ENCODE assay signal across 27 mouse cellular contexts in genomic region chr5:30609918-30610645, GRCm38 (mm10). TPM values are rescaled to one million over a fixed set of nuclear protein-coding genes. Genes with fewer than 3 reads are reported as not detected.
"Had no signal": no experiment of that assay in that cellular context is flagged by ENCODE, and none has a peak within 500 bp of the region (broad histone marks: within the 10 kb centered on the region; RNA-seq: fewer than 3 reads in every experiment).

No protein-coding gene starts in this region.

- H3K36me3 ChIP-seq: heart, embryonic 12.5 days; heart, embryonic 15.5 days; hindbrain, embryonic 10.5 days; hindbrain, embryonic 12.5 days; intestine, embryonic 15.5 days; limb, embryonic 10.5 days; limb, embryonic 12.5 days; liver, embryonic 13.5 days; liver, embryonic 15.5 days had no signal

- H3K4me2 ChIP-seq: heart, embryonic 12.5 days; heart, embryonic 15.5 days; hindbrain, embryonic 12.5 days; hindbrain, embryonic 14.5 days; intestine, embryonic 15.5 days; limb, embryonic 12.5 days; liver, embryonic 13.5 days; liver, embryonic 15.5 days had no signal

- ATAC-seq: hindbrain, embryonic 16.5 days; inflammation-experienced regulatory T-cells, adult 6 months; intestine, embryonic 15.5 days; intestine, postnatal 0 days had no signal

- H3K9ac ChIP-seq: heart, embryonic 12.5 days; heart, embryonic 15.5 days; hindbrain, embryonic 12.5 days; hindbrain, embryonic 14.5 days; intestine, embryonic 15.5 days; limb, embryonic 12.5 days; liver, embryonic 13.5 days; liver, embryonic 15.5 days had no signal

- H3K27me3 ChIP-seq: heart, embryonic 12.5 days; heart, embryonic 15.5 days; intestine, embryonic 15.5 days; liver, embryonic 15.5 days had no signal

- H3K4me3 ChIP-seq: gastrocnemius, adult 2 months; heart, embryonic 12.5 days; heart, embryonic 15.5 days; hindbrain, embryonic 10.5 days; hindbrain, embryonic 12.5 days; intestine, embryonic 15.5 days; layer of hippocampus, adult 2 months; left cerebral cortex, adult 2 months; limb, embryonic 10.5 days; limb, embryonic 12.5 days; liver, embryonic 13.5 days; liver, embryonic 15.5 days had no signal

- H3K27ac ChIP-seq: gastrocnemius, adult 2 months; hindbrain, embryonic 10.5 days; hindbrain, embryonic 12.5 days; hindbrain, embryonic 14.5 days; intestine, embryonic 15.5 days; layer of hippocampus, adult 2 months; left cerebral cortex, adult 2 months; limb, embryonic 10.5 days; limb, embryonic 12.5 days; liver, embryonic 13.5 days; liver, embryonic 15.5 days had no signal

- DNase-seq: gastrocnemius, adult 2 months; gastrocnemius, postnatal 10 days; gastrocnemius, postnatal 25 days; heart, postnatal 14 days; heart, postnatal 4 days; kidney, adult 18-20 months; kidney, adult 8-10 months; kidney, postnatal 10 days; kidney, postnatal 25 days; kidney, postnatal 4 days; liver; liver, embryonic 13.5 days had no signal

- H3K9me3 ChIP-seq: heart, embryonic 12.5 days; heart, embryonic 15.5 days; hindbrain, embryonic 10.5 days; hindbrain, embryonic 12.5 days; intestine, embryonic 15.5 days; limb, embryonic 10.5 days; liver, embryonic 13.5 days; liver, embryonic 15.5 days had no signal

RNA-seq across cellular contexts. Expression of gene Kcnk3, which starts 22.1 kb away (rescaled TPM):
- total RNA-seq: granulocyte monocyte progenitor cell, adult 5-6 weeks had no signal
